8 mouse cellular contexts compared by ENCODE assay signal in genomic region chr8:120113306-120113705, GRCm38 (mm10). TPM values are rescaled to one million over a fixed set of nuclear protein-coding genes. Genes with fewer than 3 reads are reported as not detected.
DNase-seq lines count a peak whose midpoint lies in the region; ATAC-seq and TF ChIP-seq lines count a peak whose summit lies in the region.

No protein-coding gene starts in this region.

- TF ChIP-seq CTCF in forebrain, postnatal 0 days (IDR thresholded peaks at IDR 0.05; ENCODE audit: low read depth), result no peak
- TF ChIP-seq CTCF in lung, postnatal 0 days (IDR thresholded peaks at IDR 0.05), result no peak

- no peaks in the 10 kb centered on the region for H3K4me1 ChIP-seq in forebrain, postnatal 0 days (ENCODE audit: insufficient read depth)
- peaks cover 12% of the 10 kb centered on the region; the same call in 1 of the 2 replicates for H3K4me1 ChIP-seq in kidney, embryonic 14.5 days (ENCODE audit: control insufficient read depth, insufficient read depth, low read length)
- peaks cover 9% of the 10 kb centered on the region; the same call in 1 of the 2 replicates for H3K4me1 ChIP-seq in lung, postnatal 0 days (ENCODE audit: insufficient read depth, low read depth, low read length)
- peaks cover 11% of the 10 kb centered on the region for H3K4me1 ChIP-seq in stomach, embryonic 16.5 days (ENCODE audit: control insufficient read depth, insufficient read depth, low read length)

- peak overlapping the region; percentile 84 for H3K4me3 ChIP-seq in forebrain, postnatal 0 days (ENCODE audit: low read depth, low read length)
- peak overlapping the region; percentile 70 for H3K4me3 ChIP-seq in kidney, embryonic 14.5 days (ENCODE audit: low read length)
- peak overlapping the region; percentile 68 for H3K4me3 ChIP-seq in lung, postnatal 0 days (ENCODE audit: low read depth, low read length)
- peak overlapping the region; percentile 76 for H3K4me3 ChIP-seq in stomach, embryonic 16.5 days (replicated peaks; ENCODE audit: low read length)

- 4% methylated on average over 10 of the region's 10 CpGs for WGBS in forebrain, postnatal 0 days
- 3% methylated on average over 10 of the region's 10 CpGs for WGBS in kidney, embryonic 14.5 days
- under 1% methylated on average over 10 of the region's 10 CpGs for WGBS in lung, postnatal 0 days
- WGBS in stomach, embryonic 16.5 days, result under 1% methylated on average over 10 of the region's 10 CpGs

- ATAC-seq in cerebellum, adult (ENCODE audit: insufficient number of reproducible peaks, low FRiP score, low TSS enrichment), result 0 out of 2 replicates have a peak, but pooled peaks have one; percentile 10
- no peak for ATAC-seq in forebrain, postnatal 0 days
- peak; percentile 41 for ATAC-seq in kidney, embryonic 14.5 days (ENCODE audit: low FRiP score, low TSS enrichment)
- ATAC-seq in lung, postnatal 0 days, result peak; percentile 60
- peak; percentile 45 for ATAC-seq in stomach, embryonic 16.5 days (ENCODE audit: insufficient read depth, low FRiP score)

- peak overlapping the region; percentile 63 for H3K9ac ChIP-seq in forebrain, postnatal 0 days
- peak overlapping the region; percentile 53 for H3K9ac ChIP-seq in kidney, embryonic 14.5 days (ENCODE audit: low read depth, low read length)
- H3K9ac ChIP-seq in lung, postnatal 0 days (replicated peaks; ENCODE audit: low read depth), result peak overlapping the region; percentile 20; the same call in 1 of the 2 replicates
- peak overlapping the region; percentile 79 for H3K9ac ChIP-seq in stomach, embryonic 16.5 days (ENCODE audit: low read length)

- no peak for DNase-seq in cerebellum, adult 9-10 months
- peak; percentile 70 for DNase-seq in adrenal gland, adult 8-10 months
- DNase-seq in forebrain, postnatal 0 days, result no peak
- peak; percentile 88 for DNase-seq in lung, postnatal 0 days (ENCODE audit: low spot score)
- no peak for DNase-seq in frontal cortex, postnatal 14 days (ENCODE audit: low spot score in 2 of 2)

- no peaks in the 10 kb centered on the region for H3K9me3 ChIP-seq in forebrain, postnatal 0 days (ENCODE audit: low read length)
- no peaks in the 10 kb centered on the region for H3K9me3 ChIP-seq in kidney, embryonic 14.5 days (ENCODE audit: control insufficient read depth, low read length)
- no peaks in the 10 kb centered on the region for H3K9me3 ChIP-seq in lung, postnatal 0 days (ENCODE audit: low read length)
- H3K9me3 ChIP-seq in stomach, embryonic 16.5 days (replicated peaks; ENCODE audit: control insufficient read depth, low read length), result no peaks in the 10 kb centered on the region

- TF ChIP-seq EP300 in lung, postnatal 0 days (IDR thresholded peaks at IDR 0.05), result no peak; the same call in 1 of the 2 replicates

- no peaks in the 10 kb centered on the region for H3K27me3 ChIP-seq in forebrain, postnatal 0 days (ENCODE audit: insufficient read depth, low read length)
- peaks cover 22% of the 10 kb centered on the region for H3K27me3 ChIP-seq in kidney, embryonic 14.5 days (ENCODE audit: control insufficient read depth, insufficient read depth, low read length)
- H3K27me3 ChIP-seq in lung, postnatal 0 days (replicated peaks; ENCODE audit: insufficient read depth, low read length), result peaks cover 18% of the 10 kb centered on the region
- peaks cover 16% of the 10 kb centered on the region for H3K27me3 ChIP-seq in stomach, embryonic 16.5 days (ENCODE audit: control insufficient read depth, insufficient read depth, low read length)

- peak overlapping the region; percentile 78 for H3K27ac ChIP-seq in forebrain, postnatal 0 days (ENCODE audit: low read depth, low read length)
- H3K27ac ChIP-seq in kidney, embryonic 14.5 days (ENCODE audit: low read depth, low read length), result peak overlapping the region; percentile 76
- H3K27ac ChIP-seq in lung, postnatal 0 days (ENCODE audit: low read length), result peak overlapping the region; percentile 92
- H3K27ac ChIP-seq in stomach, embryonic 16.5 days (ENCODE audit: low read length), result peak overlapping the region; percentile 98

- peak overlapping the region; percentile 84 for H3K4me2 ChIP-seq in forebrain, postnatal 0 days (ENCODE audit: low read depth)
- peak overlapping the region; percentile 67 for H3K4me2 ChIP-seq in kidney, embryonic 14.5 days (replicated peaks; ENCODE audit: low read depth, low read length)
- H3K4me2 ChIP-seq in lung, postnatal 0 days (replicated peaks; ENCODE audit: low read depth, low read length), result peak overlapping the region; percentile 90
- H3K4me2 ChIP-seq in stomach, embryonic 16.5 days (ENCODE audit: low read depth, low read length), result peak overlapping the region; percentile 80

- H3K36me3 ChIP-seq in forebrain, postnatal 0 days (ENCODE audit: insufficient read depth), result no peaks in the 10 kb centered on the region
- H3K36me3 ChIP-seq in kidney, embryonic 14.5 days (ENCODE audit: control insufficient read depth, insufficient read depth, low read length), result no peaks in the 10 kb centered on the region
- H3K36me3 ChIP-seq in lung, postnatal 0 days (ENCODE audit: insufficient read depth, low read length), result no peaks in the 10 kb centered on the region
- no peaks in the 10 kb centered on the region for H3K36me3 ChIP-seq in stomach, embryonic 16.5 days (ENCODE audit: control insufficient read depth, insufficient read depth, low read length)

RNA-seq across cellular contexts. Expression of gene 6430548M08Rik, which starts 0.6 kb away (rescaled TPM):
- 100 to 1,000 TPM; 110 to 182 (median 142) TPM for total RNA-seq in adrenal gland, adult 8-10 months (2022)
- 49.0 and 59.6 TPM in 2 replicates for total RNA-seq in forebrain, postnatal 0 days (2014; rRNA removed)
- 27.8 and 32.7 TPM in 2 replicates for polyA plus RNA-seq in forebrain, postnatal 0 days (2015; fragmentation: Nextera tagmentation; extraction: Ambion mirVana)
- polyA plus RNA-seq in kidney, embryonic 14.5 days (2014; fragmentation: Nextera tagmentation; extraction: Ambion mirVana), result 2.4 and 3.9 TPM in 2 replicates
- polyA plus RNA-seq in lung, postnatal 0 days (2015; fragmentation: Nextera tagmentation; extraction: Ambion mirVana), result 16.3 and 16.6 TPM in 2 replicates
- 7.5 and 9.1 TPM in 2 replicates for polyA plus RNA-seq in stomach, embryonic 16.5 days (2015; fragmentation: Nextera tagmentation; extraction: Ambion mirVana)

RNA-seq across cellular contexts. Expression of gene Zdhhc7, which starts 12.0 kb away (rescaled TPM):
- 10 to 100 TPM; 50.1 to 70.1 (median 55.6) TPM for total RNA-seq in adrenal gland, adult 8-10 months (2022)
- 24.8 and 37.6 TPM in 2 replicates for total RNA-seq in forebrain, postnatal 0 days (2014; rRNA removed)
- polyA plus RNA-seq in forebrain, postnatal 0 days (2015; fragmentation: Nextera tagmentation; extraction: Ambion mirVana), result 19.2 and 25.3 TPM in 2 replicates
- polyA plus RNA-seq in kidney, embryonic 14.5 days (2014; fragmentation: Nextera tagmentation; extraction: Ambion mirVana), result 20.4 and 31.0 TPM in 2 replicates
- 31.0 and 33.0 TPM in 2 replicates for polyA plus RNA-seq in lung, postnatal 0 days (2015; fragmentation: Nextera tagmentation; extraction: Ambion mirVana)
- polyA plus RNA-seq in stomach, embryonic 16.5 days (2015; fragmentation: Nextera tagmentation; extraction: Ambion mirVana), result 30.2 and 31.1 TPM in 2 replicates

Comparison
In these comparisons a context has a peak if more than half of its experiments do, and no peak if none do; other contexts are left out.
1. DNase-seq: peak in adrenal gland, adult 8-10 months (single experiment) and lung, postnatal 0 days (single experiment); none in cerebellum, adult 9-10 months (single experiment), forebrain, postnatal 0 days (single experiment) and frontal cortex, postnatal 14 days (0 of 2).
2. H3K9ac ChIP-seq: peak in every context shown above with its lines; median percentile 79 in stomach, embryonic 16.5 days; 63 in forebrain, postnatal 0 days; 53 in kidney, embryonic 14.5 days; 20 in lung, postnatal 0 days.
3. Peak in every context shown above with its lines, with median percentiles within 50 percentile points of each other: H3K27ac ChIP-seq, H3K4me2 ChIP-seq and H3K4me3 ChIP-seq.